Mouse (Mus musculus) liver, embryonic 14.5 days (tissue): Measurements from ENCODE around the gene Gfod1. TPM values are rescaled to one million over a fixed set of nuclear protein-coding genes. Genes with fewer than 3 reads are reported as not detected.

Source experiments
- ATAC-seq: fragments of 200-750 bp; cut with Nextera tagmentation; 2 replicates; pipeline ENCODE4 v1.8.0; 2017; ENCODE audit warnings: moderate number of reproducible peaks, mild to moderate bottlenecking, moderate library complexity; ENCODE audit not compliant: insufficient read depth
- DNase-seq, 3 experiments: peaks; one replicate each; pipeline ENCODE4 v3.0.0-alpha.2; 2012 to 2013; ENCODE audit warnings: low read depth in 3 of 3, low spot score in 3 of 3
- H3K27ac ChIP-seq: fragments of 300-500 bp; sonication (generic); 2 replicates; pipeline ENCODE4 v1.5.1; 2014; ENCODE audit warnings: moderate library complexity, mild to moderate bottlenecking, control low read depth, inconsistent platforms
- H3K27me3 ChIP-seq: fragments of 300-500 bp; sonication (generic); 2 replicates; pipeline ENCODE4 v1.6.1; 2014; ENCODE audit warnings: mild to moderate bottlenecking, low read length, moderate library complexity; ENCODE audit not compliant: control insufficient read depth, insufficient read depth
- H3K36me3 ChIP-seq: fragments of 300-500 bp; sonication (generic); replicated peaks from 2 replicates; pipeline ENCODE4 v1.6.1; 2014; ENCODE audit warnings: low read depth; ENCODE audit not compliant: control insufficient read depth, insufficient read depth
- H3K4me1 ChIP-seq, 2 experiments: fragments of 200-500 bp in 1 of 2; fragments of 300-500 bp in 1 of 2; sonication (generic) in 1 of 2; replicated peaks; 2 replicates each; pipeline ENCODE4 v1.6.1; 2012 to 2014; ENCODE audit warnings: antibody characterized with exemption in 1 of 2, inconsistent platforms in 1 of 2, low read length in 1 of 2; ENCODE audit not compliant: control insufficient read depth in 2 of 2, insufficient read depth in 2 of 2
- H3K4me2 ChIP-seq: fragments of 300-500 bp; sonication (generic); 2 replicates; pipeline ENCODE4 v1.6.1; 2014; ENCODE audit warnings: low read depth, mild to moderate bottlenecking, control low read depth, moderate library complexity
- H3K4me3 ChIP-seq, 2 experiments: fragments of 200-500 bp in 1 of 2; fragments of 300-500 bp in 1 of 2; sonication (generic) in 1 of 2; 2 replicates each; pipeline ENCODE4 v1.5.1; 2012 to 2014; ENCODE audit warnings: low read depth in 2 of 2, low read length in 2 of 2, mild to moderate bottlenecking in 2 of 2, control low read depth in 1 of 2, inconsistent platforms in 1 of 2, moderate library complexity in 1 of 2; ENCODE audit not compliant: insufficient read depth in 1 of 2
- H3K9ac ChIP-seq: fragments of 300-500 bp; sonication (generic); replicated peaks from 2 replicates; pipeline ENCODE4 v1.6.1; 2014; ENCODE audit warnings: mild to moderate bottlenecking, control low read depth, moderate library complexity
- H3K9me3 ChIP-seq: fragments of 300-500 bp; sonication (generic); 2 replicates; pipeline ENCODE4 v1.6.1; 2016; ENCODE audit warnings: low read length, mixed read lengths; ENCODE audit not compliant: control insufficient read depth
- CTCF ChIP-seq: IDR thresholded peaks from 2 replicates; pipeline ENCODE4 v1.5.1; 2016; ENCODE audit warnings: antibody characterized with exemption, low read depth, control low read depth
- EP300 ChIP-seq: IDR thresholded peaks from 2 replicates; pipeline ENCODE4 v1.6.1; 2016; ENCODE audit warnings: antibody characterized with exemption, low read depth
- WGBS: fragments of 180-500 bp; shearing (Covaris S2); extraction: QIAGEN DNeasy Blood & Tissue Kit; methylation state at CpG from one replicate; pipeline ENCODE4 v1.1.7; 2014; ENCODE audit not compliant: insufficient replicate concordance; 5-methylcytosine and 5-hydroxymethylcytosine counted together
- polyA plus RNA-seq, 2 experiments: library from polyadenylated mRNA; depleted of rRNA in 1 of 2; stranded (reverse) in 1 of 2; unstranded in 1 of 2; fragments of >200 nt; fragmentation: Nextera tagmentation in 1 of 2; extraction: Ambion mirVana in 1 of 2; gene quantifications; 2 replicates each; pipeline versions ENCODE4 v1.2.1 to v1.2.3; 2012 to 2014

Gfod1 gene
- polyA plus RNA-seq, 2 experiments, result 0.41 to 0.42 TPM

DNA sequence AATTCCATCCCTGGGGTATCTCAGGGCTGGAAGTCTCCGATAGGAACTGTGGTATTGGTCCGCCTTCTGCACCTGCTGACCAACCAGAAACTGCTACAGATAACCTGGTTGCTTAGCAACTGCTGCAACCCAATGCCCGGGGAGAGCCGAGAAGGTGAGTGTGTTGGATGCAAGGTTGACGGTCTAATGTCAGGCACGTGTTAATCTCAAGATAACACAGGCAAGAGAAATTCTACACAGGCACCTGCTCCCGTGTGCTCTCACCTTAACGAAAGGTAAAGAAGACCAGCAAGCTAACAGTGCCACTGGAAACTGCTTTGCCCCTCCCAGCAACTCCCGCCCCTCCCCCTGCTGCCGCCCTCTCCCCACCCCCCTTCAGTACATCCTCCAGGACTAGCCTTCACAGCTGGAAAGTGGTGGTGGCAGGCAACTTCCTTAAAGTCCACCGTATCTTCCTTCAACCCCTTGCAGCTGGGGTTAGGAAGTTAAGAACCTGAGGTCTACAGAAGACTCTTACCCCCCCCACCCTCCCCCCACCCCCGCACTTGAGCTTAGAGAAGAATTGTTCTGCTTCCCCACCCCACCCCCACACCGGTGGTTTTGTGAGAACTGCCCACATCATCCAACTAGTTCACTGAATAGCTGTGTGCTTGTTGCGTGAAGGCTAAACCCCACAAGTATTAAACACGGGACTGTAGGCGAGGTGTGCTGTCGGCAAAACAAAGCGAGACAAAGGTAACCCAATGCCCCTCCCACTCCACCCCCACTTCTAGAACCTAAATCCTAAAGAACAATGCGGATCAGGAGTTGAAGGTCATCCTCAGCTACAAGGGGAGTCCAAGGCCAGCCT, 88.6 kb downstream of the Gfod1 start:
- no peak for TF ChIP-seq EP300
- no peak for TF ChIP-seq CTCF
- DNase-seq (no peak), ATAC-seq (peak; percentile 32; the same call in 1 of the 2 replicates)
- H3K36me3 ChIP-seq, result no peaks in the 10 kb centered on the region
- no peak overlapping the region for H3K9ac ChIP-seq
- no peaks in the 10 kb centered on the region for H3K9me3 ChIP-seq
- no peak overlapping the region for H3K4me2 ChIP-seq
- no peak overlapping the region for H3K4me3 ChIP-seq
- H3K27me3 ChIP-seq, result peaks cover 7% of the 10 kb centered on the region
- no peak overlapping the region for H3K27ac ChIP-seq
- H3K4me1 ChIP-seq, result peaks cover 0 to 15% of the 10 kb centered on the region in 2 experiments; a peak in 2 of 4 replicates
- 6% methylated on average over 19 of the region's 19 CpGs for WGBS

DNA sequence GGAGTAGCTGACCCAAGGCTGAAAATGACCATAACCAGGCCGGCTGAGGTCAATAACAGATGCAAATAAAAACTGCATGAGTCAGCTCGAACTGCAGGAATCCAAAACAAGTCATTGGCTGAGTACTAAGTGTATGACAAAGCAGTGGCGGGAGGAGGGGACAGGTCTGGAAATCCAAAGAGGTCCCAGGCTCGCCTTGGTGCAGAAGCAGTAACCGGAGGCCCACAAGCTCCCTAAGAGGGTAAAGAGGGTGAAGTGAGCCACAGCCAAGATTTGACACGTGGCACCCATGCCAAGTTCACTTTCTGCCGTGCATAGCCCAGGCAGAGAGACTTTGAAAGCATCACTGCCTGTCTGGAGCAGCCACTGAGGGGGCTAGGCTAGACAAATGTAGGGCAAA, 91.6 kb downstream of the Gfod1 start:
- H3K27ac ChIP-seq, result no peak overlapping the region
- H3K9me3 ChIP-seq, result no peaks in the 10 kb centered on the region
- TF ChIP-seq CTCF (no peak), EP300 (no peak)
- no peak overlapping the region for H3K4me2 ChIP-seq
- peaks cover 7% of the 10 kb centered on the region for H3K27me3 ChIP-seq
- H3K36me3 ChIP-seq, result no peaks in the 10 kb centered on the region
- 41% methylated on average over 7 of the region's 7 CpGs for WGBS
- H3K4me3 ChIP-seq, result no peak overlapping the region
- DNase-seq, result no peak
- ATAC-seq, result no peak
- peaks cover 6 to 27% of the 10 kb centered on the region in 2 experiments for H3K4me1 ChIP-seq
- H3K9ac ChIP-seq, result no peak overlapping the region

DNA sequence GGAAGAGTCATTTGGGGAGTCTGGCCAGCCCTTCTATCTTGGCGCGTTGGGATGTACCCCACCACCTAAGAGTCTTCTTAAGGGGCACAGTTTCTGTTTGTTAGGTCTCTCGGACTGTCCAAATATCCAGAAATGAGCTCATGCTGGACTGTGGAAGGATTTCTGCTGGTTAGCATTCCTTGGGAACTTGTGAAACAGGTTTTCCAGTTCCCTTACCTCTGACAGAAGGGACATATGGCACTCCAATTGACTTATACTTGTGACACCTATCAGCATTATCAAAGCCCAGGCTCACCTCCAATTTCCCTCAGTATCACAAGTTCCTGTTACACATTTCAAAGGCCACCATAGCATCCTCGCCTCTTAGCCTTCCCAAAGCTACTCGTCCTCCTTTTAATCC, 93.0 kb downstream of the Gfod1 start:
- DNase-seq (no peak), ATAC-seq (no peak)
- Histone ChIP-seq H3K27me3 (peaks cover under 1% of the 10 kb centered on the region), H3K4me1 (peaks cover 6 to 25% of the 10 kb centered on the region in 2 experiments), H3K9ac (no peak overlapping the region), H3K4me3 (no peak overlapping the region), H3K27ac (no peak overlapping the region), H3K36me3 (no peaks in the 10 kb centered on the region), H3K4me2 (no peak overlapping the region), H3K9me3 (no peaks in the 10 kb centered on the region)
- WGBS, result 63% methylated on average over 5 of the region's 5 CpGs
- no peak for TF ChIP-seq CTCF
- TF ChIP-seq EP300, result no peak

DNA sequence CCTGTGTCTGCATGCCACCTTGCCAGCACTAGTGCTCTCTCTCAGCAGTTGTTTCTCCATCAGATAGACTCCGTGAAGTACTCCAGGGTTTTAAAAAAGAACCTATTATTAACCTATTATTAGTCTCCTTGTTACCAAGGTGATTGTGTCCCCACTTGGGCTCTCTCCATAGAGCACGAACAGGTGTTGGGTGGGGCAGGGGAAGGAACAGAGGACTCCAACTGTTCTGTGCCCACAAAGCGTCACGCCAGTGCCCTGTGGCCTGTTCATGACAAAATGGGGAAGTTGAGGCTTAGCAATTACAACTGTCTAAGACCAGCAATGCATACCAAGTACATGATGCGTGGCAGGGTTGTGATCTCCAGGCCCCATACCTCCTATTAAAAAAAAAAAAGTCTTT, 94.4 kb downstream of the Gfod1 start:
- ATAC-seq, result no peak
- 31% methylated on average over 5 of the region's 5 CpGs for WGBS
- no peak overlapping the region for H3K4me2 ChIP-seq

DNA sequence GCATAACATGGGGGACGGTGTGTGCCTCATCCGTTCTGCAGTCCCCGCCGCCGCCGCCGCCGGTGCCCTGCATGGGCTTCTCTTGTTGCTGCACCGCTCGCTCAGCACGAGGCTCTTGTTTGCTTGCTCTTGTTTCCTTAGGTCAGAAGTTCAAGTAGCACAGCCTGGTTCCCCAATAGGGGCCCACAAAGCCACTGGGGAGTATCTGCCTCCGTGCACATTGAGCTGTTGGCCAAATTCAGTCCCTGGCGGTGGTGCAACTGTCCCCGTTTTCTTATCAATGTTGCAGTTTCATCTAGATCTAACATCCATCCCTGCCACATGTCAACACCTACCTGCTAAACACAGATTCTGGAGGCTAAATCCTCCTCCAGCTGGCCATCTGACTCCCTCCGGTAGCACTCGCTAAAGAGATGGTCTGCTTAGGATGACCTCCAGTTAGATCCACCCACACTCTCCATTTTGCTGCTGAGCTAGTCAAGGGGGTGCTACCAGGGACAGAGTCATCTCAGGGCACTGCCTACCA, 95.0 kb downstream of the Gfod1 start:
- Histone ChIP-seq H3K27me3 (no peaks in the 10 kb centered on the region; the same call in 1 of the 2 replicates), H3K9me3 (no peaks in the 10 kb centered on the region), H3K36me3 (no peaks in the 10 kb centered on the region), H3K27ac (no peak overlapping the region), H3K4me2 (peak overlapping the region; percentile 31), H3K9ac (no peak overlapping the region), H3K4me3 (no peak overlapping the region), H3K4me1 (peaks cover 6 to 16% of the 10 kb centered on the region in 2 experiments)
- DNase-seq (no peak), ATAC-seq (peak; percentile 62)
- TF ChIP-seq EP300 (peak; percentile 67), CTCF (no peak)
- WGBS, result 24% methylated on average over 16 of the region's 16 CpGs

More for the DNA sequence above, 94.4 kb downstream of the Gfod1 start:
- TF ChIP-seq CTCF (no peak), EP300 (no peak)
- no peak overlapping the region for H3K9ac ChIP-seq
- H3K4me3 ChIP-seq, result no peak overlapping the region
- H3K27ac ChIP-seq, result no peak overlapping the region
- H3K36me3 ChIP-seq, result no peaks in the 10 kb centered on the region
- no peaks in the 10 kb centered on the region; the same call in none of the 2 replicates for H3K27me3 ChIP-seq
- H3K4me1 ChIP-seq, result peaks cover 6 to 16% of the 10 kb centered on the region in 2 experiments
- H3K9me3 ChIP-seq, result no peaks in the 10 kb centered on the region
- DNase-seq, result no peak
